Mouse (Mus musculus): ENCODE results near the gene Pbrm1.

DNA sequence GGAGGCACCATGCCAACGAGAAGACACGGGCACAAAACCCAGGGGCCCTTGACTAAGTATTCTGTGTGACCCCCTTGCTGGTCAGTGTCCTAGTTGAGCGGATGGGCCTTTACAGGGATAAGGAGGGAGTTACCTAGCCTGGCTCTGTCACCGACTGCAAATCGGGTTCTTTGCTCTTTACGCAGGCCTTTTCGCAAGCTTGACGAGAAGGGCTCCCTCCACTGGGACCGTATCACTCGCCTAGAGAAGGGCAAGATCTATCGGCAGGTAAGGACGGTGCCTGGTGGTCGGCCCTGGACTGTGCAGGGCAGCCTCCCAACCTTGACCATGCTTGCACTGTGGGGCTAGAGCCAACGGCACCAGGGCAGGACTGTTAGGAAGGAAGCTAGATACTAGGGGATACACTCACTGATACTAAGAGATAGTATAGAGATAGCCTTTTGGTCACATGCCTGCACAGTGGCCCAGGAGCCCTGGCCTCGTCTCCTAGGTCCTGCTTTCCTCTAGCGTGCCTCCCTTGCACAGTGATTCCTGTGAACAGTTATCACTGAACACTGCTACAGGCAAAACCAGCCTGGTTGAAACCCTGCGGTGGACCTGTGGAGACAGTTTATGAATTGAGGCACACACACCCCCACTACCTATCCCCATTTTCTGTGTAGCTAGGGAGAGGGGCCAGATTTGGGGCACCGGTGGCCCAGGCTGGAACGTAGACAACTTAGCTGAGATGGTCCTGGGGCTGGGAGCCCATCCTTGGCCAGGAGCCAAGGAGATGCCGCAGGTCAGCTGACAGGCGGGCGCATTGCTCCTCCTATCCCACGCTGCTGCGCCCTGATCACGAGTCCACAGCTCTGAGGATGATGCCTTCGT lies 117.7 kb downstream of the Pbrm1 start:
- no peak for TF ChIP-seq CTCF (IDR thresholded peaks at IDR 0.05; ENCODE audit: borderline replicate concordance, extremely low read depth, insufficient read depth, insufficient read length)
- TF ChIP-seq POLR2A (IDR thresholded peaks at IDR 0.05; ENCODE audit: borderline replicate concordance, extremely low read depth, insufficient read depth, insufficient read length, poor library complexity, severe bottlenecking), result no peak

Data from brain, embryonic 14.5 days (tissue).